ENCODE assay signal across 8 mouse cellular contexts in genomic region chrX:13236100-13236568, GRCm38 (mm10). TPM values are rescaled to one million over a fixed set of nuclear protein-coding genes. Genes with fewer than 3 reads are reported as not detected.
DNase-seq lines count a peak whose midpoint lies in the region; ATAC-seq and TF ChIP-seq lines count a peak whose summit lies in the region.

No protein-coding gene starts in this region.

- peak; percentile 84 for ATAC-seq in kidney, embryonic 15.5 days (replicated peaks; ENCODE audit: low FRiP score)

- no peak overlapping the region for H3K4me2 ChIP-seq in kidney, embryonic 15.5 days

- no peaks in the 10 kb centered on the region for H3K9me3 ChIP-seq in forebrain, embryonic 10.5 days
- H3K9me3 ChIP-seq in kidney, embryonic 15.5 days (replicated peaks), result no peaks in the 10 kb centered on the region
- H3K9me3 ChIP-seq in midbrain, embryonic 10.5 days (replicated peaks), result no peaks in the 10 kb centered on the region

- no peaks in the 10 kb centered on the region for H3K36me3 ChIP-seq in forebrain, embryonic 10.5 days (replicated peaks)
- no peaks in the 10 kb centered on the region for H3K36me3 ChIP-seq in kidney, embryonic 15.5 days
- H3K36me3 ChIP-seq in midbrain, embryonic 10.5 days, result no peaks in the 10 kb centered on the region

- H3K4me1 ChIP-seq in forebrain, embryonic 10.5 days, result peaks cover 28% of the 10 kb centered on the region
- H3K4me1 ChIP-seq in kidney, embryonic 15.5 days, result peaks cover 16% of the 10 kb centered on the region
- peaks cover 20% of the 10 kb centered on the region for H3K4me1 ChIP-seq in midbrain, embryonic 10.5 days

- no peak overlapping the region for H3K9ac ChIP-seq in kidney, embryonic 15.5 days

- intact Hi-C loops in gastrocnemius, postnatal 36 days (cut with DNase I), result loop anchor here (5.0 kb wide), 1 partner anchor 36 kb away; no protein-coding TSS in a partner anchor
- intact Hi-C loops in left cerebral cortex, adult 2 months (cut with DNase I), result no loop called here

- peak; percentile 12 for DNase-seq in brain, embryonic 18.5 days (ENCODE audit: low read depth, low spot score)
- peak; percentile 18 for DNase-seq in forebrain, embryonic 10.5 days (ENCODE audit: extremely low spot score, low spot score)
- no peak for DNase-seq in midbrain, embryonic 10.5 days (ENCODE audit: low spot score)
- no peak for DNase-seq in gastrocnemius, postnatal 36 days
- DNase-seq in left cerebral cortex, adult 2 months (ENCODE audit: extremely low spot score in 1 of 2, low spot score in 2 of 2), result no peak
- no peak for DNase-seq in left cerebral cortex, adult 18-20 months (ENCODE audit: low spot score in 2 of 2)
- no peak for DNase-seq in spleen, postnatal 4 days (ENCODE audit: low spot score in 2 of 2)

- H3K4me3 ChIP-seq in forebrain, embryonic 10.5 days, result no peak overlapping the region
- H3K4me3 ChIP-seq in kidney, embryonic 15.5 days (replicated peaks), result no peak overlapping the region
- H3K4me3 ChIP-seq in midbrain, embryonic 10.5 days, result no peak overlapping the region
- H3K4me3 ChIP-seq in left cerebral cortex, adult 2 months, result no peak overlapping the region

- TF ChIP-seq CTCF in left cerebral cortex, adult 2 months (IDR thresholded peaks at IDR 0.05), result no peak

- peaks cover 93% of the 10 kb centered on the region for H3K27me3 ChIP-seq in forebrain, embryonic 10.5 days (ENCODE audit: poor library complexity, severe bottlenecking)
- peaks cover 44% of the 10 kb centered on the region for H3K27me3 ChIP-seq in kidney, embryonic 15.5 days
- H3K27me3 ChIP-seq in midbrain, embryonic 10.5 days (ENCODE audit: low read depth, poor library complexity, severe bottlenecking), result peaks cover 92% of the 10 kb centered on the region

- 53% methylated on average over 2 of the region's 2 CpGs for WGBS in forebrain, embryonic 10.5 days
- 61% methylated on average over 2 of the region's 2 CpGs for WGBS in kidney, embryonic 15.5 days
- WGBS in midbrain, embryonic 10.5 days, result 51% methylated on average over 2 of the region's 2 CpGs

- H3K27ac ChIP-seq in forebrain, embryonic 10.5 days, result peak overlapping the region; percentile 67
- H3K27ac ChIP-seq in kidney, embryonic 15.5 days, result peak overlapping the region; percentile 60; the same call in 1 of the 2 replicates
- 0 out of 2 replicates have a peak overlapping the region, but pooled peaks have one; percentile 42 for H3K27ac ChIP-seq in midbrain, embryonic 10.5 days (replicated peaks)
- H3K27ac ChIP-seq in left cerebral cortex, adult 2 months, result no peak overlapping the region

RNA-seq across cellular contexts. Expression of gene Ddx3x, which starts 44.6 kb away (rescaled TPM):
- polyA plus RNA-seq in forebrain, embryonic 10.5 days (2016; fragmentation: Nextera tagmentation; extraction: Ambion mirVana), result 167 and 183 TPM in 2 replicates
- polyA plus RNA-seq in kidney, embryonic 15.5 days (2015; fragmentation: Nextera tagmentation; extraction: Ambion mirVana), result 130 and 133 TPM in 2 replicates
- 148 and 156 TPM in 2 replicates for polyA plus RNA-seq in midbrain, embryonic 10.5 days (2016; fragmentation: Nextera tagmentation; extraction: Ambion mirVana)
- 100 to 1,000 TPM in 1 of 2 experiments, 10 to 100 TPM in 1; 91.8 to 165 TPM for total RNA-seq in gastrocnemius, postnatal 36 days (2021)
- total RNA-seq in left cerebral cortex, adult 2 months (2021), result 100 to 1,000 TPM; 172 to 190 TPM
- total RNA-seq in left cerebral cortex, adult 18-20 months (2021), result 100 to 1,000 TPM; 158 to 206 TPM

Comparison
In these comparisons a context has a peak if more than half of its experiments do, and no peak if none do; other contexts are left out.
1. DNase-seq: peak in brain, embryonic 18.5 days (single experiment) and forebrain, embryonic 10.5 days (single experiment); none in midbrain, embryonic 10.5 days (single experiment), gastrocnemius, postnatal 36 days (0 of 2), left cerebral cortex, adult 2 months (0 of 2), left cerebral cortex, adult 18-20 months (0 of 2) and spleen, postnatal 4 days (0 of 2).